Mouse (Mus musculus): Measurements from ENCODE around the gene Spice1. TPM values are rescaled to one million over a fixed set of nuclear protein-coding genes. Genes with fewer than 3 reads are reported as not detected.

The Spice1 gene
- polyA plus RNA-seq, 1 experiment, result 3.1 TPM

DNA sequence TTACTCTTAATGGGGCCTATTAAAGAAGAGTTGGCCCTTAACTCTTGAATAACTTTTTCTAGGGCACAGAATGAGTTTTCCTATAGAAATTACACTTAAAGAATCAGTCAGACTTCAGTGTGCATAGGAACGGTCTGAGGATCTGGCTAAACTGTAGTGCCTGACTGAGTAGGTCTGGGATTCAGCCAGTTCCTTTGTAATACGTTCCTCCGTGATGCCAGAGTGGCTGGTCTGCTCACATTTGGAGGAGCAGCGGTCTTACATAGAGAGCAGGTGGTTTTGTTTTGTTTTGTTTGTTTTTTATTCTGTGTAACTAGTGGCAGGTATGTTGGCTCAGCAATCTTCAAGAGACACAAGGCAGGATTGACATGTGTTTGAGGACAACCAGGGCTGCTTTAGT is 33.1 kb downstream of the Spice1 start:
- no peak for TF ChIP-seq MAX (IDR thresholded peaks at IDR 0.05)
- no peak for TF ChIP-seq MYOD1 (IDR thresholded peaks at IDR 0.05; ENCODE audit: control insufficient read depth, insufficient read length, low read depth)
- TF ChIP-seq CTCF (IDR thresholded peaks at IDR 0.05; ENCODE audit: control insufficient read depth, insufficient read depth, insufficient read length), result no peak
- TF ChIP-seq USF1 (IDR thresholded peaks at IDR 0.05; ENCODE audit: low read depth), result no peak
- no peak for TF ChIP-seq CEBPB (IDR thresholded peaks at IDR 0.05; ENCODE audit: low read depth)
- TF ChIP-seq MYOG (IDR thresholded peaks at IDR 0.05; ENCODE audit: control insufficient read depth, extremely low read depth, insufficient read length), result no peak
- TF ChIP-seq FOSL1 (IDR thresholded peaks at IDR 0.05; ENCODE audit: insufficient read depth, low read length, poor library complexity, severe bottlenecking), result no peak

DNA sequence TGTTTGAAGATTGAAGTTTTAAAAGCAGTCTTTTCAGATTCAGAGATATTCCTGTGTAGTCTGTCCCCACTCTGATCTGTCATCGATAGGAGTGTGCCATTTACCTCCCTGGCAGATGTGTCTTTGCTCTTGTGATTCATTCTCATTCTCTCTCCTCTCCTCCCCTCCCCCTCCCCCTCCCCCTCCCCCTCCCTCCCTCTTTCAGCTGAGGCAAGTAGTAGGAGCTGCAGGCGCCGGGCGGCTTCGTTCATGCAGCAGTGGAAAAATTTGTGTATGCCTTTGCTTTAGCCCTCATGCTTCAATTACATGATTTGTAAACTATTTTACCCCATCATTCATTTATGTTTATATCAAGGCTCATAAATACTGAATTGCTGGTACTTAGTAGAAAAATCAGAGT is 34.7 kb downstream of the Spice1 start:
- Histone ChIP-seq H3ac (ENCODE audit: control insufficient read depth, insufficient read length, low read depth) (no peak overlapping the region), H3K36me3 (ENCODE audit: control insufficient read depth, insufficient read depth) (peaks cover 5% of the 10 kb centered on the region), H3K4me3 (ENCODE audit: insufficient read depth, poor library complexity, severe bottlenecking) (no peak overlapping the region), H3K79me2 (ENCODE audit: control insufficient read depth, insufficient read depth) (no peaks in the 10 kb centered on the region), H3K79me3 (ENCODE audit: low read depth) (no peaks in the 10 kb centered on the region), H3K27me3 (ENCODE audit: control insufficient read depth, insufficient read depth, insufficient read length) (no peaks in the 10 kb centered on the region)
- TF ChIP-seq MYOD1 (IDR thresholded peaks at IDR 0.05; ENCODE audit: control insufficient read depth, insufficient read length, low read depth), result no peak
- TF ChIP-seq USF1 (IDR thresholded peaks at IDR 0.05; ENCODE audit: low read depth), result no peak
- TF ChIP-seq MAX (IDR thresholded peaks at IDR 0.05), result no peak
- TF ChIP-seq CTCF (IDR thresholded peaks at IDR 0.05; ENCODE audit: control insufficient read depth, insufficient read depth, insufficient read length), result no peak
- TF ChIP-seq CEBPB (IDR thresholded peaks at IDR 0.05; ENCODE audit: low read depth), result no peak
- no peak for TF ChIP-seq MYOG (IDR thresholded peaks at IDR 0.05; ENCODE audit: control insufficient read depth, extremely low read depth, insufficient read length)
- TF ChIP-seq FOSL1 (IDR thresholded peaks at IDR 0.05; ENCODE audit: insufficient read depth, low read length, poor library complexity, severe bottlenecking), result no peak

More for the DNA sequence above, 33.1 kb downstream of the Spice1 start:
- Histone ChIP-seq H3K4me3 (ENCODE audit: insufficient read depth, poor library complexity, severe bottlenecking) (no peak overlapping the region), H3ac (ENCODE audit: control insufficient read depth, insufficient read length, low read depth) (no peak overlapping the region), H3K79me2 (ENCODE audit: control insufficient read depth, insufficient read depth) (no peaks in the 10 kb centered on the region), H3K79me3 (ENCODE audit: low read depth) (no peaks in the 10 kb centered on the region), H3K36me3 (ENCODE audit: control insufficient read depth, insufficient read depth) (no peaks in the 10 kb centered on the region), H3K27me3 (ENCODE audit: control insufficient read depth, insufficient read depth, insufficient read length) (no peaks in the 10 kb centered on the region)

- Histone ChIP-seq H3ac (ENCODE audit: control insufficient read depth, insufficient read length, low read depth) (no peak overlapping the region), H3K27me3 (ENCODE audit: control insufficient read depth, insufficient read depth, insufficient read length) (no peaks in the 10 kb centered on the region), H3K4me3 (ENCODE audit: insufficient read depth, poor library complexity, severe bottlenecking) (no peak overlapping the region), H3K79me2 (ENCODE audit: control insufficient read depth, insufficient read depth) (no peaks in the 10 kb centered on the region), H3K36me3 (ENCODE audit: control insufficient read depth, insufficient read depth) (peaks cover 5% of the 10 kb centered on the region), H3K79me3 (ENCODE audit: low read depth) (no peaks in the 10 kb centered on the region)
- no peak for TF ChIP-seq MYOG (IDR thresholded peaks at IDR 0.05; ENCODE audit: control insufficient read depth, extremely low read depth, insufficient read length)
- TF ChIP-seq CTCF (IDR thresholded peaks at IDR 0.05; ENCODE audit: control insufficient read depth, insufficient read depth, insufficient read length), result no peak
- TF ChIP-seq MAX (IDR thresholded peaks at IDR 0.05), result no peak
- no peak for TF ChIP-seq MYOD1 (IDR thresholded peaks at IDR 0.05; ENCODE audit: control insufficient read depth, insufficient read length, low read depth)
- no peak for TF ChIP-seq FOSL1 (IDR thresholded peaks at IDR 0.05; ENCODE audit: insufficient read depth, low read length, poor library complexity, severe bottlenecking)
- no peak for TF ChIP-seq CEBPB (IDR thresholded peaks at IDR 0.05; ENCODE audit: low read depth)
- TF ChIP-seq USF1 (IDR thresholded peaks at IDR 0.05; ENCODE audit: low read depth), result no peak
These were observed 36.6 kb downstream of the Spice1 start for GRCm38 (mm10) chr16:44383549-44383948.

GRCm38 (mm10) chr16:44384251-44384650 is 37.3 kb downstream of the Spice1 start:
- no peak overlapping the region for H3K4me3 ChIP-seq (ENCODE audit: insufficient read depth, poor library complexity, severe bottlenecking)
- peaks cover 5% of the 10 kb centered on the region for H3K36me3 ChIP-seq (ENCODE audit: control insufficient read depth, insufficient read depth)
- no peaks in the 10 kb centered on the region for H3K27me3 ChIP-seq (ENCODE audit: control insufficient read depth, insufficient read depth, insufficient read length)
- no peak overlapping the region for H3ac ChIP-seq (ENCODE audit: control insufficient read depth, insufficient read length, low read depth)
- H3K79me3 ChIP-seq (ENCODE audit: low read depth), result no peaks in the 10 kb centered on the region
- H3K79me2 ChIP-seq (ENCODE audit: control insufficient read depth, insufficient read depth), result no peaks in the 10 kb centered on the region
- TF ChIP-seq MAX (IDR thresholded peaks at IDR 0.05) (no peak), FOSL1 (IDR thresholded peaks at IDR 0.05; ENCODE audit: insufficient read depth, low read length, poor library complexity, severe bottlenecking) (no peak), CTCF (IDR thresholded peaks at IDR 0.05; ENCODE audit: control insufficient read depth, insufficient read depth, insufficient read length) (no peak), USF1 (IDR thresholded peaks at IDR 0.05; ENCODE audit: low read depth) (no peak), MYOG (IDR thresholded peaks at IDR 0.05; ENCODE audit: control insufficient read depth, extremely low read depth, insufficient read length) (no peak), CEBPB (IDR thresholded peaks at IDR 0.05; ENCODE audit: low read depth) (no peak), MYOD1 (IDR thresholded peaks at IDR 0.05; ENCODE audit: control insufficient read depth, insufficient read length, low read depth) (no peak)

DNA sequence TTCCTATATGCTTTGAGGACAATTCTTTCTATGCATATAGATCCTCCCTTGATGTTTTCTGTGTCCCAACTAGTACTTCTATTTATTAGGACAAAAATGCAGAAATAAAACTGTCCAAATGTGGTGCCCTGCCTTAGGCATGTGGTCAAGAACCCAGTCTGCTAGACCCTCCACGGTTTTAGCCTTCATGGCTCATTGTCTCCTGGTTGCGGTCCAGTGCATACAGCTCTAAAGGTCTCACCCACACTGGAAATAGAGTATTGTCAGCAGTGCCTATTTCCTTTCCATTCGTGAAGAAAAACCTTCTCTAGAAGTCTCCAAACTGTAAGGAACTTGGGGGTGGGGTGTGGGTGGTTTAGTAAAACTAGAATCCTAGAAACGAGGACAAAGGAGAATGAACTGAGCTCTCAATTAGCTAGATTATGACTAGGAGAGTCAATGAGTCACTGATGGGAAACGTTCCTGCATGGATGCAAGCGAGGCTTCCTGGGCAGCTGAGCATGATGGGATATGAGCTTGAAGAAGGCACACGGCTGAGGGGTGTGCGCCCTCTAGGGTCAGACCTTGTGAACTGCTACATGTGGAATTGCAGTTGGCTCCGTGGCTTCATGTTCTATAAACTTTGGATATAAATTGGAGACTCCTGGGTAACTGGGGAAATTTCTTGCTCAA is 45.1 kb downstream of the Spice1 start:
- TF ChIP-seq FOSL1 (IDR thresholded peaks at IDR 0.05; ENCODE audit: insufficient read depth, low read length, poor library complexity, severe bottlenecking) (no peak), USF1 (IDR thresholded peaks at IDR 0.05; ENCODE audit: low read depth) (no peak), CTCF (IDR thresholded peaks at IDR 0.05; ENCODE audit: control insufficient read depth, insufficient read depth, insufficient read length) (peak; percentile 81), MYOD1 (IDR thresholded peaks at IDR 0.05; ENCODE audit: control insufficient read depth, insufficient read length, low read depth) (no peak), CEBPB (IDR thresholded peaks at IDR 0.05; ENCODE audit: low read depth) (no peak), MYOG (IDR thresholded peaks at IDR 0.05; ENCODE audit: control insufficient read depth, extremely low read depth, insufficient read length) (no peak), MAX (IDR thresholded peaks at IDR 0.05) (peak; percentile 30)
- Histone ChIP-seq H3K36me3 (ENCODE audit: control insufficient read depth, insufficient read depth) (no peaks in the 10 kb centered on the region), H3ac (ENCODE audit: control insufficient read depth, insufficient read length, low read depth) (no peak overlapping the region), H3K79me2 (ENCODE audit: control insufficient read depth, insufficient read depth) (no peaks in the 10 kb centered on the region), H3K27me3 (ENCODE audit: control insufficient read depth, insufficient read depth, insufficient read length) (no peaks in the 10 kb centered on the region), H3K79me3 (ENCODE audit: low read depth) (no peaks in the 10 kb centered on the region), H3K4me3 (ENCODE audit: insufficient read depth, poor library complexity, severe bottlenecking) (no peak overlapping the region)

Measured in C2C12 (cell line).